Mouse (Mus musculus): ENCODE data around the gene Fam83d. TPM values are rescaled to one million over a fixed set of nuclear protein-coding genes. Genes with fewer than 3 reads are reported as not detected.

Fam83d gene
- polyA plus RNA-seq, 2 experiments: 35.0 to 38.5 TPM

- WGBS: 87% methylated on average over 11 of the region's 11 CpGs
- Histone ChIP-seq H3K4me2 (replicated peaks; ENCODE audit: low read depth, low read length, severe bottlenecking) (no peak overlapping the region), H3K27me3 (ENCODE audit: control insufficient read depth, insufficient read depth, low read length) (no peaks in the 10 kb centered on the region), H3K4me1 (ENCODE audit: control insufficient read depth, insufficient read depth, low read length) (no peaks in the 10 kb centered on the region), H3K27ac (replicated peaks; ENCODE audit: low read depth, low read length) (no peak overlapping the region), H3K36me3 (ENCODE audit: control insufficient read depth, insufficient read depth, low read length) (no peaks in the 10 kb centered on the region), H3K4me3 (replicated peaks; ENCODE audit: low read length) (no peak overlapping the region), H3K9me3 (ENCODE audit: control insufficient read depth, low read length) (no peaks in the 10 kb centered on the region), H3K9ac (ENCODE audit: low read depth, low read length, severe bottlenecking) (no peak overlapping the region)
- ATAC-seq (ENCODE audit: low FRiP score, low read depth): no peak
- no peak for TF ChIP-seq POLR2A (IDR thresholded peaks at IDR 0.05; ENCODE audit: borderline replicate concordance, extremely low read depth, insufficient read depth, insufficient read length)
- DNase-seq (ENCODE audit: low spot score): no peak
These were observed 29.3 kb upstream of the Fam83d start for GRCm38 (mm10) chr2:158738591-158738990.

GRCm38 (mm10) chr2:158739113-158739512, 28.8 kb upstream of the Fam83d start:
- 85% methylated on average over 3 of the region's 3 CpGs for WGBS
- TF ChIP-seq POLR2A (IDR thresholded peaks at IDR 0.05; ENCODE audit: borderline replicate concordance, extremely low read depth, insufficient read depth, insufficient read length): no peak

DNA sequence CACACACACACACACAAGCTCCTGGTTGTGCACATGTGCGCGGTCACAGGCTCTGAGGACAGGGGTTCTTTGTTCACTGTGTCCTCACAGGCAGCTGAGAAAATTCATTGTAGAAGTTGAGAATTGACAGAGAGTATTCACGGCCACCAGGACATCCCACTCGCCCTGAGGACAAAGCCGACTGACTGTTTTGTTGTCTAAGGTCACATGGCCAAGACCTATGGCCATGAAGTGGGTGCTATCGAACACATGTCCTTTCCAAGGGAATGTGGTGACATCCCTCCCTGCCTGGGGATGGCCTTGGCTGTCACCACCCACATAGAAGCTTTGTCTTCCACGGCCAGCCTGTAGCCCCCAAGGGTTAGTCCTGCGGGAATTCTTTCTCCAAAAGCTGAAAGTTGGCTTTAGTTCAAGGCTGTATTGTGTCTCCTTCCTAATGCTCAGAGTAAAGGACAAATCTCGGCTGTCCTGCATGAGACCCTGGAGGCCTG, 26.8 kb upstream of the Fam83d start:
- no peaks in the 10 kb centered on the region for H3K9me3 ChIP-seq (ENCODE audit: control insufficient read depth, low read length)
- no peak for DNase-seq (ENCODE audit: low spot score)

More at GRCm38 (mm10) chr2:158739113-158739512, 28.8 kb upstream of the Fam83d start:
- Histone ChIP-seq H3K4me1 (ENCODE audit: control insufficient read depth, insufficient read depth, low read length) (no peaks in the 10 kb centered on the region), H3K27me3 (ENCODE audit: control insufficient read depth, insufficient read depth, low read length) (no peaks in the 10 kb centered on the region), H3K4me3 (replicated peaks; ENCODE audit: low read length) (no peak overlapping the region), H3K27ac (replicated peaks; ENCODE audit: low read depth, low read length) (no peak overlapping the region), H3K9me3 (ENCODE audit: control insufficient read depth, low read length) (no peaks in the 10 kb centered on the region), H3K4me2 (replicated peaks; ENCODE audit: low read depth, low read length, severe bottlenecking) (no peak overlapping the region), H3K9ac (ENCODE audit: low read depth, low read length, severe bottlenecking) (no peak overlapping the region), H3K36me3 (ENCODE audit: control insufficient read depth, insufficient read depth, low read length) (no peaks in the 10 kb centered on the region)
- ATAC-seq (ENCODE audit: low FRiP score, low read depth) (no peak), DNase-seq (ENCODE audit: low spot score) (no peak)

DNA sequence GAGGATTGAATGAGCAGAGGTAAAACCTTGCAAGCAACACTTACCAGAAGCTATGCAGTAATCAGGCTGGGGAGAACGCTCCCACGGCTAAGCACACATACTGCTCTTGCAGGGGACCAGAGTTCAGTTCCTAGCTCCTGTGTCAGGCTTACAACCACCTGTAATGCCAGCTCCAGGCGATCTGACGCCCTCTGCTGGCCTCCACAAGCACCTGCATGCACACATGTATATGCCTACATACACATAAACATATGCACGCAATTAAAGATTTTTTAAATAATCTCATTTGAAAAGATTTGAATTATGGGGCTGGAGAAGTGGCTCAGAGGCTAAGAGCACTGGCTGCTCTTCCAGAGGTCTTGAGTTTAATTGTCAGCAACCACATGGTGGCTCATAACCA, 25.5 kb upstream of the Fam83d start:
- WGBS: 69% methylated on average over 5 of the region's 5 CpGs
- no peak overlapping the region for H3K4me2 ChIP-seq (replicated peaks; ENCODE audit: low read depth, low read length, severe bottlenecking)
- no peak for ATAC-seq (ENCODE audit: low FRiP score, low read depth)
- H3K27me3 ChIP-seq (ENCODE audit: control insufficient read depth, insufficient read depth, low read length): no peaks in the 10 kb centered on the region
- no peak for TF ChIP-seq POLR2A (IDR thresholded peaks at IDR 0.05; ENCODE audit: borderline replicate concordance, extremely low read depth, insufficient read depth, insufficient read length)
- H3K27ac ChIP-seq (replicated peaks; ENCODE audit: low read depth, low read length): no peak overlapping the region
- DNase-seq (ENCODE audit: low spot score): no peak
- peaks cover 8% of the 10 kb centered on the region for H3K4me1 ChIP-seq (ENCODE audit: control insufficient read depth, insufficient read depth, low read length)
- no peak overlapping the region for H3K4me3 ChIP-seq (replicated peaks; ENCODE audit: low read length)
- no peaks in the 10 kb centered on the region for H3K9me3 ChIP-seq (ENCODE audit: control insufficient read depth, low read length)
- H3K36me3 ChIP-seq (ENCODE audit: control insufficient read depth, insufficient read depth, low read length): no peaks in the 10 kb centered on the region
- H3K9ac ChIP-seq (ENCODE audit: low read depth, low read length, severe bottlenecking): no peak overlapping the region

More for the DNA sequence above, 26.8 kb upstream of the Fam83d start:
- peaks cover 3% of the 10 kb centered on the region for H3K4me1 ChIP-seq (ENCODE audit: control insufficient read depth, insufficient read depth, low read length)
- H3K9ac ChIP-seq (ENCODE audit: low read depth, low read length, severe bottlenecking): no peak overlapping the region
- no peak overlapping the region for H3K4me3 ChIP-seq (replicated peaks; ENCODE audit: low read length)
- H3K36me3 ChIP-seq (ENCODE audit: control insufficient read depth, insufficient read depth, low read length): no peaks in the 10 kb centered on the region
- 83% methylated on average over 9 of the region's 9 CpGs for WGBS
- TF ChIP-seq POLR2A (IDR thresholded peaks at IDR 0.05; ENCODE audit: borderline replicate concordance, extremely low read depth, insufficient read depth, insufficient read length): no peak
- H3K27ac ChIP-seq (replicated peaks; ENCODE audit: low read depth, low read length): no peak overlapping the region
- no peak overlapping the region for H3K4me2 ChIP-seq (replicated peaks; ENCODE audit: low read depth, low read length, severe bottlenecking)
- no peak for ATAC-seq (ENCODE audit: low FRiP score, low read depth)
- no peaks in the 10 kb centered on the region for H3K27me3 ChIP-seq (ENCODE audit: control insufficient read depth, insufficient read depth, low read length)

DNA sequence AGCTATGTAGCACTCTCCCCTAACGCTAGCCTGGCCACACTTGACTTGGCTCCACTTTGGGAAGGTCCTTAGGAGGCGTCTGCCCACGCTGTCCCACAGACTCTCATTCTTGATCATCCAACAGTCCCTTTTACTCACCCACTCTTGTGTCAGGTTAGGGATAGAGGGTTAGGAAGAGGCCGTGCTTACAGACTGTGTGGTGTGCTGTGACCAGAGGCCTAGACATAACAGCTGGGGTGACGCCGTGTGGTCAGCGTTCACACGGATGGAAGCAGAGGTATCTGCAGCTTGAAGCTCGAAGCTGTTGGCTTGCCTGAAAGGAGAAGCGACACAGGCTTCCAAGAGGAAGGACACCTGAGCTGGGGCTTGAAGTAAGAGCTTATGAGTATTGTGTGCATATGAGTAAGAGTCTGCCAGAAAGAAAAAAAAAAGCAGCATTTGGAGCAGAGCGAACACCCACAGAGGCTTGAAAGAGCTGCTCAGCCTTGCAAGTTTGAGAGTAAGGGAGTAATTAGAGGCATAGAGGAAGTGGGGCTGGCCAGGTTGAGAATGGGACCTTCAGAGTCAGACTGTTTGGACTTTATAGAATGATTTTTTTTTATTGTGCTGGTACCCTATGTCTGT, 24.3 kb upstream of the Fam83d start:
- H3K9ac ChIP-seq (ENCODE audit: low read depth, low read length, severe bottlenecking): no peak overlapping the region
- 86% methylated on average over 11 of the region's 11 CpGs for WGBS
- TF ChIP-seq POLR2A (IDR thresholded peaks at IDR 0.05; ENCODE audit: borderline replicate concordance, extremely low read depth, insufficient read depth, insufficient read length): no peak
- no peak overlapping the region for H3K4me3 ChIP-seq (replicated peaks; ENCODE audit: low read length)
- H3K27ac ChIP-seq (replicated peaks; ENCODE audit: low read depth, low read length): no peak overlapping the region
- no peaks in the 10 kb centered on the region for H3K36me3 ChIP-seq (ENCODE audit: control insufficient read depth, insufficient read depth, low read length)
- H3K4me2 ChIP-seq (replicated peaks; ENCODE audit: low read depth, low read length, severe bottlenecking): no peak overlapping the region
- H3K9me3 ChIP-seq (ENCODE audit: control insufficient read depth, low read length): no peaks in the 10 kb centered on the region
- H3K27me3 ChIP-seq (ENCODE audit: control insufficient read depth, insufficient read depth, low read length): no peaks in the 10 kb centered on the region
- H3K4me1 ChIP-seq (ENCODE audit: control insufficient read depth, insufficient read depth, low read length): peaks cover 8% of the 10 kb centered on the region
- DNase-seq (ENCODE audit: low spot score) (no peak), ATAC-seq (ENCODE audit: low FRiP score, low read depth) (no peak)
